Mouse (Mus musculus): Measurements from ENCODE around the gene Fxyd7.

DNA sequence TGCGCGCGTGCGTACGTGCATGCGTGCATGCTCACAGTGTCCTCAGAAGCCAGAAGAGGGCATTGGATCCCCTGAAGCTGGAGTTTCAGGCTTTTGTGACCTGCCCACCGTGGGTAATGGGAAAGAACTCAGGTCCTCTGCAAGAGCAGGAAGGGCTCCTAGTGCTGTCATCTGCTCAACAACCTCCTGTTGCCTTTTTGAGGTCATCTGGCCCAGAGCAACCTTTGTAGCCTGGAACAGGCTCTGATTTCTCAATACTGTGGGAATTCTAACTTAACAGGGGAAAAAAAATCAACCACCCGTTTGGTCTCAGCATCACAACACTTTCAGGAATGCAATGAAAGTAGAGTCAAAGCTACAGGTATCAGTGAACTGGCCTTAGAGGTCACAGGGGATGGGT is 28.4 kb upstream of the Fxyd7 start:
- TF ChIP-seq CTCF (IDR thresholded peaks at IDR 0.05; ENCODE audit: insufficient read depth, low read length): no peak
- no peak for TF ChIP-seq POLR2A (IDR thresholded peaks at IDR 0.05; ENCODE audit: borderline replicate concordance, extremely low read depth, low read depth, low read length)
